Mouse (Mus musculus) heart, adult 9 months (tissue): ENCODE data around the gene Sae1.
A peak's percentile ranks its signal among the peaks of the same experiment; 100 is the strongest.
"Not testable (repeated sequence)": the region's sequence is repeated elsewhere in the genome, so short reads cannot be mapped to it uniquely, and the experiment has no call there.

Experiments used
- DNase-seq, 2 experiments: peaks; one replicate each; pipeline ENCODE4 v3.0.0; 2022; ENCODE audit warnings: low spot score in 2 of 2

Sae1 gene

GRCm38 (mm10) chr7:16402968-16403948 lies 15.7 kb upstream of the Sae1 start:
- DNase-seq = no peak

- no peak for DNase-seq
Measured at GRCm38 (mm10) chr7:16402449-16402848, 14.8 kb upstream of the Sae1 start.

- DNase-seq = peak; percentile 60 to 68
Measured at GRCm38 (mm10) chr7:16401991-16402431, 14.4 kb upstream of the Sae1 start.

- peak; percentile 92 to 93 for DNase-seq
Measured at GRCm38 (mm10) chr7:16400689-16401611, 13.3 kb upstream of the Sae1 start, which contains the start of gene Zc3h4. TSS of gene Zc3h4 (plus strand) at chr7:16400910.

GRCm38 (mm10) chr7:16399820-16400688 lies 12.4 kb upstream of the Sae1 start:
- DNase-seq = peak; percentile 98

GRCm38 (mm10) chr7:16399098-16399819 lies 11.7 kb upstream of the Sae1 start:
- peak; percentile 94 to 96 for DNase-seq

GRCm38 (mm10) chr7:16398387-16399050 lies 10.9 kb upstream of the Sae1 start:
- DNase-seq = peak in 1 of 2 experiments; percentile 49

GRCm38 (mm10) chr7:16397465-16397864 lies 9.9 kb upstream of the Sae1 start:
- DNase-seq = no peak

- DNase-seq = peak in 1 of 2 experiments; percentile 60
Measured at GRCm38 (mm10) chr7:16395944-16396343, 8.3 kb upstream of the Sae1 start.

- DNase-seq = no peak
Measured at GRCm38 (mm10) chr7:16392923-16393322, 5.3 kb upstream of the Sae1 start.

GRCm38 (mm10) chr7:16389942-16390341 lies 2.3 kb upstream of the Sae1 start:
- not testable (repeated sequence) for DNase-seq

GRCm38 (mm10) chr7:16376505-16376904 lies 11.1 kb downstream of the Sae1 start:
- DNase-seq = peak in 1 of 2 experiments; percentile 37

- no peak for DNase-seq
Measured at GRCm38 (mm10) chr7:16374989-16375388, 12.6 kb downstream of the Sae1 start.

- no peak for DNase-seq
Measured at GRCm38 (mm10) chr7:16373719-16374118, 13.9 kb downstream of the Sae1 start.

GRCm38 (mm10) chr7:16370596-16370995 lies 17.0 kb downstream of the Sae1 start:
- no peak for DNase-seq

GRCm38 (mm10) chr7:16368835-16369234 lies 18.8 kb downstream of the Sae1 start:
- no peak for DNase-seq

GRCm38 (mm10) chr7:16366669-16367068 lies 20.9 kb downstream of the Sae1 start:
- DNase-seq = no peak

GRCm38 (mm10) chr7:16366133-16366646 lies 21.4 kb downstream of the Sae1 start:
- DNase-seq = no peak

- DNase-seq = no peak
Measured at GRCm38 (mm10) chr7:16364901-16365500, 22.6 kb downstream of the Sae1 start.
